Mouse (Mus musculus) pancreas, adult 10 weeks (tissue): Measurements from ENCODE around the gene Kazald1. TPM values are rescaled to one million over a fixed set of nuclear protein-coding genes. Genes with fewer than 3 reads are reported as not detected.

Experiments used
- polyA plus RNA-seq: library from polyadenylated mRNA; stranded (reverse); fragments of 350-450 nt; fragmentation: Illumina TruSeq; extraction: RNeasy Lipid Tissue Mini Kit (QIAGEN cat#74804); gene quantifications from one replicate; pipeline ENCODE4 v1.2.3, GENCODE M21; 2015; ENCODE audit warnings: low read depth, low replicate concordance; ENCODE audit not compliant: insufficient read depth

The Kazald1 gene
- polyA plus RNA-seq: 4.7 TPM

DNA sequence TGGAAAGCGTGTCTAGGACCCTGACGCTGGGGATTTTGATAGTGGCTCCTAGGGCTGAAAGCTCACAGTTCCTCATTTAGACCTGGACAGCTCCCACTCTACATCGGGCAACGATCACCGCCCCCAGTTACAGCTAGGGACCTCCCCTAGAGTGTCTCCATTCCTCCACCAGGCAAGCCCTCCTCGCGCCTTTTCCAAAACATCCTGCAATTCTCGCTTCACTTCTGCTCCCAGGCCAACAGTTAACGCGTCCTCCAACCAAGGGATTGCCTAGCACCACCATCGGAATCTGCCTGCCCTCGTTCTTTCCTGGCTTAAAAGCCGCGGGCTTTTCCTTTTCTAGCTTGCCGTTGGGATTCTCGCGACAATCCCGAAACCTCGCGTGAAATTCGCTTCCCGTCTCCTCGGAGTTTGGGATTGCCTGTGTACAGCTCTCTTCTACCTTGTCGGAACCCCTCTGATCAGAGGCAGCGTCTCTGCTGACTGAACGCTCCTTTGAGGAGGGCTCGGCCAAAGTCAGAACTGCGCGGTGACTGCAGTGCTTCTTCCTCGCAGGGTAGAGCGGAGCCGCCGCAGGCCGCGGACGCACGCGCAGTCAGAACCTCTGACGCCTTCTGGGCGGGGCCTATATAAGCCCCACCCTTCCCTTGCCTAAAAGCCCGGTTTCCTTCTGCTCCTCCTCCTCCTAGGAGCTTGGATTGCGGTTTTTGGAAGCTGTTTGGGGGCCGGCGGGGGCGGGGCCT, at the start of gene Kazald1:
Gene Kazald1, plus strand, starts transcription at position 662 of the 743 bp plus-strand sequence.

DNA sequence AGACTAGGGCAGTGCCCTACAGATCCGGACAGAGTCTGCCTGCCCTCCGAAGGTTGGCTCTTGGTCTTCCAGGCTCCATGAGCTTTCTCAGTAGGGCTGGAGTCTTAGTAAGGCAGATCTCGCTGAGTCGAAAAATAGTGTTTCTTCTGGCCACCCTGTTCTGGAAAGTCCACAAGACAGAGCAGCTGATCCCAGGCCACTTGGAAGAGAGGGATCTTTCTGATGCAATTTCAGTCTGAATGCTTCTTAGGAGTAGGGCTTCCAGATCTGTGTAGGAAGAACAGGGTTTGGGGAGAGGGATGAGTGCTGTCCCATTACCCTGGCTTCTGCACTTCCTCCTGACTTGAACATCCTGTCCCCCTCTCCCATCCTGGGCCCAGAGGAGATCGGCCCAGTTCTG, 29.4 kb upstream of the Kazald1 start, which contains the start of gene Pdzd7:
Gene Pdzd7, minus strand, starts transcription at position 67 of the 400 bp plus-strand sequence.

DNA sequence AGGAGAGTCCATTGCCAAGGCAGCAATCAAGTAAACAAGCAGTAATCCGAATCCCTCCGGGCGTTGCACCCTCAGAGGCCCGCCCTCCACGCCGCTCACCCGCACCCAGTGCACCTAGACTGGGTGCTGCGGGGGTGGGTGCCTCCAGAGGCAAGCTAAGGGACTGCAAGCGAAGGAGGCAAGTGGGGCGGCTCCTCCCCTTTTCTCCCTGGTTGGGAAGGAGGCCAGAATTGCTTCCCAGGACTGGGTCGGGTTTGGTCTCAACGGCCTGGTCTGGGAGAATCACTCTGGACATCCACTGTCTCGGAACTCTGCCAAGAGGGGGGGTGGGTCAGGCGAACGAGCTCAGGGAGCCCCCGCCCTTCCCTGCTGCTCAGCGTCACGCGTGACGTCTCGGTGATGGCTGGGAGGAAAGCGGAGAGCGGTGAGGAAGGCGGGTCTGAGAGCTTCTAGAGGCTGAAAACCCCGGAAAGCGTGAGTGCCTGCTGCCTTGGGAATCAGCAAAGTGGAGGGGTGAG, 27.6 kb upstream of the Kazald1 start, which contains the start of gene Sfxn3:
Gene Sfxn3, plus strand, starts transcription at position 87 of the 518 bp plus-strand sequence.

Other genes with a start within 250 kb of the Kazald1 start
- gene Slf2, start 144.1 kb upstream of the Kazald1 start, polyA plus RNA-seq: 5.3 TPM
- gene Sema4g, start 86.1 kb upstream of the Kazald1 start, polyA plus RNA-seq: 1.1 TPM
- 5.7 TPM for gene Twnk, start 69.6 kb upstream of the Kazald1 start, polyA plus RNA-seq
- 12.3 TPM for gene Mrpl43, start 68.8 kb upstream of the Kazald1 start, polyA plus RNA-seq
- 15.3 TPM for gene Lzts2, start 60.8 kb upstream of the Kazald1 start, polyA plus RNA-seq
- gene Pdzd7, start 29.5 kb upstream of the Kazald1 start, polyA plus RNA-seq: 1.9 TPM
- gene Sfxn3, start 27.7 kb upstream of the Kazald1 start, polyA plus RNA-seq: 13.4 TPM
- 0.83 TPM for gene Tlx1, start 75.4 kb downstream of the Kazald1 start, polyA plus RNA-seq
- gene Lbx1, start 160.6 kb downstream of the Kazald1 start, polyA plus RNA-seq: not detected